Mouse (Mus musculus): ENCODE results near the gene 1700123O20Rik. TPM values are rescaled to one million over a fixed set of nuclear protein-coding genes. Genes with fewer than 3 reads are reported as not detected.

The 1700123O20Rik gene
- total and polyA plus RNA-seq, 2 experiments from 2014 or later, result 29.6 to 67.7 TPM

GRCm38 (mm10) chr14:54669381-54669780, 16.6 kb upstream of the 1700123O20Rik start:
- H3K27ac ChIP-seq, result no peak overlapping the region
- peak; percentile 67 for TF ChIP-seq CTCF (IDR thresholded peaks at IDR 0.05; ENCODE audit: low read depth)
- no peaks in the 10 kb centered on the region for H3K27me3 ChIP-seq (ENCODE audit: insufficient read depth, low read length)
- no peaks in the 10 kb centered on the region for H3K4me1 ChIP-seq (ENCODE audit: insufficient read depth, low read length)
- no peak overlapping the region for H3K4me2 ChIP-seq (ENCODE audit: low read depth, low read length)
- no peak overlapping the region for H3K4me3 ChIP-seq (ENCODE audit: low read length)
- H3K36me3 ChIP-seq (ENCODE audit: insufficient read depth, low read length), result peaks cover 56% of the 10 kb centered on the region
- DNase-seq (ENCODE audit: low spot score), result peak; percentile 26
- WGBS, result 78% methylated on average over 4 of the region's 4 CpGs
- no peaks in the 10 kb centered on the region for H3K9me3 ChIP-seq (ENCODE audit: low read length)
- H3K9ac ChIP-seq (replicated peaks; ENCODE audit: low read length), result no peak overlapping the region
- ATAC-seq, result no peak

DNA sequence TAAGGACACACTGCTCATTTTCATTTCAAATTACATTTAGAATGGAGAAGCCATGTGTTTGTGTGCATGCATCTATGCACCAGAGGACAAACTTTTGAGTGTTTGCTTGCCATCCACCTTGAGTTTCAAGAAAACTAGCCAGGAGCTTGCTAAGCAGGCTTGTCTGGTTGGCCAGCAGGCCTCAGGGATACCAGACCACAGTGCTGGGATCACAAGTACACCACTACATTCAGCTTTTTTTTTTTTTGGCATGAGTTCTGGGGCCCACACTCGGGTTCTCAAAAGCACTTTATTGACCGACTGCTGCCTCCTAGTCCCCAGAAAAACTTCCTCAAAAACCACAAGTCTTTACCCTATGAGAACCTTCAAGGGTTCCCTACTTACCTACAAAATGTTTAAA, 11.7 kb upstream of the 1700123O20Rik start:
- ATAC-seq, result no peak
- H3K36me3 ChIP-seq (ENCODE audit: insufficient read depth, low read length), result peaks cover 49% of the 10 kb centered on the region
- no peaks in the 10 kb centered on the region for H3K27me3 ChIP-seq (ENCODE audit: insufficient read depth, low read length)
- no peak overlapping the region for H3K4me2 ChIP-seq (ENCODE audit: low read depth, low read length)
- H3K4me1 ChIP-seq (ENCODE audit: insufficient read depth, low read length), result no peaks in the 10 kb centered on the region
- WGBS, result 65% methylated on average over 2 of the region's 2 CpGs
- H3K27ac ChIP-seq, result no peak overlapping the region
- H3K9ac ChIP-seq (replicated peaks; ENCODE audit: low read length), result no peak overlapping the region
- no peak for TF ChIP-seq CTCF (IDR thresholded peaks at IDR 0.05; ENCODE audit: low read depth)
- no peaks in the 10 kb centered on the region for H3K9me3 ChIP-seq (ENCODE audit: low read length)
- no peak overlapping the region for H3K4me3 ChIP-seq (ENCODE audit: low read length)
- no peak for DNase-seq (ENCODE audit: low spot score)

GRCm38 (mm10) chr14:54676290-54676689, 9.7 kb upstream of the 1700123O20Rik start:
- DNase-seq (ENCODE audit: low spot score), result no peak
- WGBS, result 85% methylated on average over 5 of the region's 5 CpGs
- H3K4me3 ChIP-seq (ENCODE audit: low read length), result no peak overlapping the region
- H3K4me2 ChIP-seq (ENCODE audit: low read depth, low read length), result no peak overlapping the region
- no peak for ATAC-seq
- peaks cover 50% of the 10 kb centered on the region for H3K36me3 ChIP-seq (ENCODE audit: insufficient read depth, low read length)
- H3K9me3 ChIP-seq (ENCODE audit: low read length), result no peaks in the 10 kb centered on the region
- no peak for TF ChIP-seq CTCF (IDR thresholded peaks at IDR 0.05; ENCODE audit: low read depth)
- no peaks in the 10 kb centered on the region for H3K27me3 ChIP-seq (ENCODE audit: insufficient read depth, low read length)
- H3K9ac ChIP-seq (replicated peaks; ENCODE audit: low read length), result no peak overlapping the region
- no peak overlapping the region for H3K27ac ChIP-seq
- no peaks in the 10 kb centered on the region for H3K4me1 ChIP-seq (ENCODE audit: insufficient read depth, low read length)

DNA sequence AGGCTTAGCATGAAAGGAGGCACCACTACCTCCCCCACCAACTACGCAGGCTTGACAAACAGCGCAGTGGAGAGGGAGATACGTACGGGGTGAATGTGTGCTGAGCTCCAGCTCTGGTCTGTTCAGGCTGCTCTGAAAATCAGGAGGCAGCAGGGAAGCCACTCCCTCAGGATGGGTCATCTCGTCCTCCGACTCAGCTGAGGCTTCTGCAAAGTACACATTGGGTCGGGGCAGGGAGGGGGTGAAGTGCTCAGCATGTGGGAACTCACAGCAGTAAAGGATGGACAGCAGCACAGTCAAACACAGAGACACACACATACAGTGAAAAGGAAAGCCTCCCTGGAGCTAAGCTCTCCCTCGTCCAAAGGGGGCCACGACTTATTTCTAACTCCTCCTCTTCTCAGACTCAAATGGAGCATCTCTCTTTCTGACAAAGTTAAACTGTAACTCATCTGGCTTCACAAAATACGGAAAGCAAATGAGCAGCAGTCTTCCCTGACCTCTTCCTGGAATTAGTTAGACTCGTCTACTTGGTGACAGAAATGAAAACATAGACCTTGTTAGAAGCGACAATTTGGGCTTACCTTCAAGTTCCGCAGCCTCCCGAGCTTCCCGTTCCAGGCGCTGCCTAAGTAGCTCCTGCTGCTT, 7.2 kb upstream of the 1700123O20Rik start:
- H3K9ac ChIP-seq (replicated peaks; ENCODE audit: low read length), result no peak overlapping the region
- no peaks in the 10 kb centered on the region for H3K27me3 ChIP-seq (ENCODE audit: insufficient read depth, low read length)
- peaks cover 34% of the 10 kb centered on the region for H3K36me3 ChIP-seq (ENCODE audit: insufficient read depth, low read length)
- DNase-seq (ENCODE audit: low spot score), result no peak
- no peak overlapping the region for H3K27ac ChIP-seq
- 82% methylated on average over 16 of the region's 16 CpGs for WGBS
- no peak for ATAC-seq
- H3K9me3 ChIP-seq (ENCODE audit: low read length), result no peaks in the 10 kb centered on the region
- no peak for TF ChIP-seq CTCF (IDR thresholded peaks at IDR 0.05; ENCODE audit: low read depth)
- no peak overlapping the region for H3K4me2 ChIP-seq (ENCODE audit: low read depth, low read length)
- no peaks in the 10 kb centered on the region for H3K4me1 ChIP-seq (ENCODE audit: insufficient read depth, low read length)
- no peak overlapping the region for H3K4me3 ChIP-seq (ENCODE audit: low read length)

DNA sequence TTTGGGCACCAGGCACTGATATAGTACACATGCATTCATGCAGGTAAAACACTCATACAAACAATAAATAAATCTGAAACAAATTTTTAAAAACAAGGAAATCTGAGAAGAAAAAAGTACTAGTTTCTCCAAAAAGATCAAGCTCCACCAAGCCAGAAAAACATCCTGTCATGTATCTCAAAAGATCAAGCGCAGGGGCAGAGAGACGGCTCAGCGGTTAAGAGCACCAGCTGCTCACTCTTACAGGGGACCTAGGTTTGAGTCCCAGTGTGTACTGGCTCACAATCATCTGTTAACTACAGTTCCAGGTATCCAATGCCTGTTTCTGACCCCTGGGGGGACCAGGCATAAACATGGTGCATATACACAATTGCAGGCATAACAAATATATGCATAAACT, 3.6 kb upstream of the 1700123O20Rik start:
- Histone ChIP-seq H3K27me3 (ENCODE audit: insufficient read depth, low read length) (no peaks in the 10 kb centered on the region), H3K9ac (replicated peaks; ENCODE audit: low read length) (no peak overlapping the region), H3K4me2 (ENCODE audit: low read depth, low read length) (no peak overlapping the region), H3K9me3 (ENCODE audit: low read length) (no peaks in the 10 kb centered on the region), H3K36me3 (ENCODE audit: insufficient read depth, low read length) (peaks cover 11% of the 10 kb centered on the region), H3K27ac (no peak overlapping the region), H3K4me1 (ENCODE audit: insufficient read depth, low read length) (0 out of 2 replicates have a peak, but pooled peaks cover 6% of the 10 kb centered on the region), H3K4me3 (ENCODE audit: low read length) (no peak overlapping the region)
- no peak for DNase-seq (ENCODE audit: low spot score)
- TF ChIP-seq CTCF (IDR thresholded peaks at IDR 0.05; ENCODE audit: low read depth), result no peak
- WGBS, result 78% methylated on average over 3 of the region's 3 CpGs
- no peak for ATAC-seq

- ATAC-seq (no peak), DNase-seq (ENCODE audit: low spot score) (no peak)
- Histone ChIP-seq H3K27me3 (ENCODE audit: insufficient read depth, low read length) (no peaks in the 10 kb centered on the region), H3K4me3 (ENCODE audit: low read length) (peak overlapping the region; percentile 91), H3K27ac (peak overlapping the region; percentile 98; the same call in 1 of the 2 replicates), H3K9ac (replicated peaks; ENCODE audit: low read length) (peak overlapping the region; percentile 95), H3K4me1 (ENCODE audit: insufficient read depth, low read length) (peaks cover 10% of the 10 kb centered on the region; the same call in 1 of the 2 replicates), H3K9me3 (ENCODE audit: low read length) (no peaks in the 10 kb centered on the region), H3K4me2 (ENCODE audit: low read depth, low read length) (peak overlapping the region; percentile 91), H3K36me3 (ENCODE audit: insufficient read depth, low read length) (peaks cover 8% of the 10 kb centered on the region)
- no peak for TF ChIP-seq CTCF (IDR thresholded peaks at IDR 0.05; ENCODE audit: low read depth)
- WGBS, result 12% methylated on average over 8 of the region's 8 CpGs
Observed at GRCm38 (mm10) chr14:54685471-54685870, 545 bp upstream of the 1700123O20Rik start.

DNA sequence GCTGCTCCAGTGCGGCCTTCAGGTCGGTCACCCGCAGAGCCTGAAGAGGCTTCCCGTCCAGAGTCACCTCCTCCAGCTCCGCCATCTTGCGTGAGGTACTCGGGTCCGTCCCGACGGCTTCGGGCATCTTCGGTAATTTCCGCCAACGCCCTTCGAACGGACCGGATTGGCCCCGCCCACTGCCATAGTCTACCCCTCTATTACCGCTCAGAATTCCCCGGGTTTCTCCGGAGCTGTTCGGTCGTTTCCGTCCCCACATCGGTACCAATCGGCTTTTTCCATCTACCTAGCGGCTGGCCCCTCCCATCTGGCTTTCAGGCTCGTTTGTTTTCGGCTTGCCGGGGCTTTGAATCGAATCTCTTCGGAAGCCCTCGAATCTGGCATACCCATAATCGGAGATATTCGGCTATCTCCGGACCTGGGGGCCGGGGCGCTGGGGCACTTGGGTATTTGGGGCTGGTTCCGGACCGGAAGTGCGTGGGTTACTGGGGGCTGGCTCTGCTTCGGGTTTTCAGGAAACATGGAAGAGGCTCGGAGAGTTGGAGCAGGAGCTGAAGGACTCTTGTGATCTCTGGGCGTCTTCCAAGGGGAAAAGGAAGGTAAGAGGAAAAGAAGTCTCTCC, 617 bp downstream of the 1700123O20Rik start, which contains the start of gene Acin1:
Gene Acin1 (minus strand): TSS at position 410 of the 622 bp plus-strand sequence.
- Histone ChIP-seq H3K27ac (peak within 1 kb of the TSS; percentile 98), H3K4me1 (ENCODE audit: insufficient read depth, low read length) (peaks cover 10% of the 10 kb centered on the region; the same call in 1 of the 2 replicates), H3K4me2 (ENCODE audit: low read depth, low read length) (peak within 1 kb of the TSS; percentile 91), H3K9ac (replicated peaks; ENCODE audit: low read length) (peak within 1 kb of the TSS; percentile 95), H3K36me3 (ENCODE audit: insufficient read depth, low read length) (peaks cover 13% of the 10 kb centered on the region), H3K4me3 (ENCODE audit: low read length) (peak within 1 kb of the TSS; percentile 91), H3K9me3 (ENCODE audit: low read length) (no peaks in the 10 kb centered on the region), H3K27me3 (ENCODE audit: insufficient read depth, low read length) (no peaks in the 10 kb centered on the region)
- ATAC-seq, result peak; percentile 98
- no peak for TF ChIP-seq CTCF (IDR thresholded peaks at IDR 0.05; ENCODE audit: low read depth)
- peak; percentile 100 for DNase-seq (ENCODE audit: low spot score)
- WGBS, result under 1% methylated on average over 44 of the region's 44 CpGs
